Mouse (Mus musculus) left cerebral cortex, adult 2 months (tissue): ENCODE results near the gene Gm1043. TPM values are rescaled to one million over a fixed set of nuclear protein-coding genes. Genes with fewer than 3 reads are reported as not detected.

ENCODE experiments used
- DNase-seq, 2 experiments: peaks; one replicate each; pipeline ENCODE4 v3.0.0; 2021 to 2022; ENCODE audit warnings: low spot score in 2 of 2, mixed read lengths in 1 of 2; ENCODE audit errors: extremely low spot score in 1 of 2
- H3K27ac ChIP-seq: fragments of 200-600 bp; 2 replicates; pipeline ENCODE4 v1.8.1; 2022
- H3K4me3 ChIP-seq: fragments of 200-600 bp; 2 replicates; pipeline ENCODE4 v1.8.1; 2022
- CTCF ChIP-seq: fragments of 200-600 bp; IDR thresholded peaks from 2 replicates; pipeline ENCODE4 v1.8.1; 2022; ENCODE audit warnings: antibody characterized with exemption, mild to moderate bottlenecking, moderate library complexity
- intact Hi-C: fragments of 180-260 bp; cut with DNase I; formaldehyde crosslinking; loops from one replicate; pipeline ENCODE4 v1.15.1; 2025
- total RNA-seq, 2 experiments: library from RNA; stranded (reverse); gene quantifications; 2 replicates each; pipeline ENCODE4 v1.2.3; 2021

Gene Gm1043
- total RNA-seq, 2 experiments from 2014 or later: 42.7 to 48.5 TPM

DNA sequence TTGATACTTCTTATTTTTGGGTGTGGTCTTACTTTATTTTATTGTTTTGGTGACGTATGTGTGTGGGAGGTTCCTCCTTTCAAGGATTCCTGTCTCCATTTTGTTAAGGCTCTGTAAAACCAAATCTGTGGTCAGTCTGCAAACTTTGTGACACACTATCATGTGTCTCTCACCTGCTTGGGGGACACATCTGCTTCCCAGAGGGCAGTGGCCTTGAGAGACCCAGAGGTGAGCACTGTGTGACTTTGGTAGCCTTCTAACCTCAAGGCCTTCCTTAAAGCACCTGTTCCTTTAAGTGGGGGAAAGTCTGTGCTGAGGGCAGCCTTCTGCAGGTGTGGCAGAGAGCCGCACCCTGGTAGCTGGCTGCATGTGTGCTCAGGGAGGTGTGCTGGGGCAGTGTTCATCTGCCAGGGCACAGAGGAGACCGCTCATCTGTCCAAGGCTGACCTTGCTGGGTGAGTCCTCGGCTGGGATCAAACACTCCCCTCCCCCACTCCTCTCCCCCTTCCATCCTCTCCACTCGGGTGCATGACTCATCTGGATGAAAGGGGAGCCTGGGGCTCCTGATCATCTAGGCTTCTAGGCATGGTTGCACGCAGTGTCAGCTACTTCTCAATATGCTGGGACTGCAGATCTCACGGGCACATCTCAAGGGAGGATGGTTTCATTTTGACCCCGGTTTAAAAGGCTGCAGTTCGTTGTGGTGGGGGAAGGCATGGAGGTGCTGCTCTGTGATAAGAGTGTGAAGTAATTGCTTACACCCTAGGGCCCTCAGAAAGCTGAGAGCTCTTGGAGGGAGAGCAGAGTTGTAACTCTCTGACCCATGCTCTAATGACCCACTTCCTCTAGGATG, 34.4 kb upstream of the Gm1043 start:
- intact Hi-C loops: no loop called here

GRCm38 (mm10) chr5:37051374-37052100, 33.6 kb upstream of the Gm1043 start:
- no peak for DNase-seq
- H3K4me3 ChIP-seq: no peak overlapping the region
- no peak overlapping the region for H3K27ac ChIP-seq
- no peak for TF ChIP-seq CTCF
- intact Hi-C loops: no loop called here

More for the DNA sequence above, 34.4 kb upstream of the Gm1043 start:
- no peak overlapping the region for H3K4me3 ChIP-seq
- TF ChIP-seq CTCF: no peak
- DNase-seq: peak in 1 of 2 experiments; percentile 34
- H3K27ac ChIP-seq: peak overlapping the region; percentile 30; the same call in 1 of the 2 replicates

DNA sequence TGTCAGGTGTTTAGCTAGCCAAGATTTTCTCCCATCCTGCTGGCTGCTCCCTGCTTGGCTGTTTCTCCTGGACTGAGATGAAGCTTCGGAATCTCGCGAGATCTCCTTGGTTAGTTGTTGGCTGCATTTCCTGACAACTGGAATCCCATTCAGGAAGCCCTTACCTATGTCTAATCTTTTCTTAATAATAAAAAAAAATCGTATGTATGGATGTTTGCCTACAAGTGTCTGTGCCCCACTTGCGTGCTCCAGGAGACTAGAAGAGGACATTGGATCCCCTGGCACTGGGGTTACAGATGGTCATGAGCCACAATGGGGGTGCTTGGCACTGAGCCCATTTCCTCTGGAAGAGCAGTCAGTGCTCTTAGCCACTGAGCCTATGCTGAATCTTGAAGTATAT, 32.3 kb upstream of the Gm1043 start:
- DNase-seq: no peak
- Histone ChIP-seq H3K27ac (peak overlapping the region; percentile 66), H3K4me3 (no peak overlapping the region)
- intact Hi-C loops: no loop called here
- TF ChIP-seq CTCF: no peak

GRCm38 (mm10) chr5:37055789-37056188, 29.4 kb upstream of the Gm1043 start:
- H3K4me3 ChIP-seq: no peak overlapping the region
- H3K27ac ChIP-seq: no peak overlapping the region
- TF ChIP-seq CTCF: no peak
- intact Hi-C loops: no loop called here
- no peak for DNase-seq

- intact Hi-C loops: no loop called here
- DNase-seq: no peak
- Histone ChIP-seq H3K4me3 (no peak overlapping the region), H3K27ac (no peak overlapping the region)
- TF ChIP-seq CTCF: no peak
Observed at GRCm38 (mm10) chr5:37056471-37056870, 28.7 kb upstream of the Gm1043 start.

- Histone ChIP-seq H3K27ac (no peak overlapping the region), H3K4me3 (no peak overlapping the region)
- intact Hi-C loops: no loop called here
- no peak for TF ChIP-seq CTCF
- DNase-seq: no peak
Observed at GRCm38 (mm10) chr5:37061612-37062011, 23.6 kb upstream of the Gm1043 start.

GRCm38 (mm10) chr5:37064454-37065449, 20.4 kb upstream of the Gm1043 start:
- intact Hi-C loops: no loop called here
- no peak overlapping the region for H3K4me3 ChIP-seq
- no peak for TF ChIP-seq CTCF
- no peak for DNase-seq
- H3K27ac ChIP-seq: peak overlapping the region; percentile 50

- TF ChIP-seq CTCF: no peak
- intact Hi-C loops: no loop called here
- H3K27ac ChIP-seq: no peak overlapping the region
- no peak for DNase-seq
- H3K4me3 ChIP-seq: no peak overlapping the region
Observed at GRCm38 (mm10) chr5:37066703-37067568, 18.2 kb upstream of the Gm1043 start.

DNA sequence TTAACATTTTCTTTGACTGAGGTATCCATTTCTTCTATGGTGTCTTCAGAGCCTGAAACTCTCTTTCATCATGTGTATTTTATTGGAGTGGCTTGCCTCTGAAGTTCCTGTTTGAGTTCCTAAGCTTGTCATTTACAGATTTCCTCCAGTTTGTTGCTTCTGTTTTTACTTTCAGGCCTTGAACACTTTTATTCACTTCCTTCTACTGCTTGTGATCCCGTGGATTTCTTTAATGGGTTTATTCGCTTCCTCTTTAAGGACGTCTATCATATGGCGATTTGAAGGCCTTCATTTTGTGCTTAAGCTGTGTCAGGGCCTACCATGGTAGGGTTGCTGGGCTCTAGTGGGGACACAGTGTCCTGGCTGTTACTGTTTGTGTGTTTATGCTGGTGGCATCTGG, 11.5 kb upstream of the Gm1043 start:
- Histone ChIP-seq H3K4me3 (no peak overlapping the region), H3K27ac (no peak overlapping the region)
- intact Hi-C loops: no loop called here
- DNase-seq: no peak
- TF ChIP-seq CTCF: no peak

- no peak for TF ChIP-seq CTCF
- Histone ChIP-seq H3K27ac (peak overlapping the region; percentile 76), H3K4me3 (no peak overlapping the region)
- peak; percentile 46 to 62 for DNase-seq
- intact Hi-C loops: no loop called here
Observed at GRCm38 (mm10) chr5:37076692-37077329, 8.4 kb upstream of the Gm1043 start.
